Mouse (Mus musculus) ES-Bruce4 (cell line): ENCODE measurements around the gene Olfr824. TPM values are rescaled to one million over a fixed set of nuclear protein-coding genes. Genes with fewer than 3 reads are reported as not detected.
A peak's percentile ranks its signal among the peaks of the same experiment; 100 is the strongest.
"Not testable (repeated sequence)": the region's sequence is repeated elsewhere in the genome, so short reads cannot be mapped to it uniquely, and the experiment has no call there.

ENCODE experiments used
- H3K27ac ChIP-seq: 2 replicates; pipeline ENCODE4 v1.5.1; 2012; ENCODE audit warnings: low read length, inconsistent platforms; ENCODE audit not compliant: insufficient read depth
- H3K27me3 ChIP-seq: 2 replicates; pipeline ENCODE4 v1.6.1; 2012; ENCODE audit warnings: mild to moderate bottlenecking, low read length, inconsistent platforms; ENCODE audit not compliant: control insufficient read depth, poor library complexity, insufficient read depth, severe bottlenecking
- H3K36me3 ChIP-seq: 2 replicates; pipeline ENCODE4 v1.6.1; 2012; ENCODE audit warnings: inconsistent platforms, mild to moderate bottlenecking, low read length, moderate library complexity; ENCODE audit not compliant: control insufficient read depth, poor library complexity, insufficient read depth, severe bottlenecking
- H3K4me1 ChIP-seq: one replicate; pipeline ENCODE4 v1.8.1; 2011; ENCODE audit warnings: low read length; ENCODE audit not compliant: control insufficient read depth, insufficient read depth
- H3K4me3 ChIP-seq: 2 replicates; pipeline ENCODE4 v1.5.1; 2011; ENCODE audit warnings: low read depth, mild to moderate bottlenecking, low read length
- H3K9ac ChIP-seq: 2 replicates; pipeline ENCODE4 v1.6.1; 2012; ENCODE audit warnings: low read depth, mild to moderate bottlenecking, inconsistent platforms; ENCODE audit not compliant: poor library complexity, severe bottlenecking
- H3K9me3 ChIP-seq: replicated peaks from 2 replicates; pipeline ENCODE4 v1.6.1; 2012; ENCODE audit warnings: mild to moderate bottlenecking, low read length, inconsistent platforms; ENCODE audit not compliant: control insufficient read depth, poor library complexity, insufficient read depth, severe bottlenecking
- CTCF ChIP-seq: IDR thresholded peaks from one replicate; pipeline ENCODE4 v1.8.1; 2011; ENCODE audit warnings: low read depth, low read length
- EP300 ChIP-seq: IDR thresholded peaks from 2 replicates; pipeline ENCODE4 v1.6.1; 2011; ENCODE audit warnings: low read depth, low read length; ENCODE audit not compliant: insufficient read depth
- POLR2A ChIP-seq: IDR thresholded peaks from one replicate; pipeline ENCODE4 v1.8.1; 2011; ENCODE audit warnings: low read length; ENCODE audit not compliant: insufficient read depth
- polyA plus RNA-seq: library from polyadenylated mRNA; stranded (reverse); fragments of >200 nt; gene quantifications from 2 replicates; pipeline ENCODE4 v1.2.4, GENCODE M21; 2011; ENCODE audit warnings: low read depth; ENCODE audit not compliant: missing spikeins, insufficient read depth, insufficient read length

Olfr824 gene
- polyA plus RNA-seq, 1 experiment: not detected

DNA sequence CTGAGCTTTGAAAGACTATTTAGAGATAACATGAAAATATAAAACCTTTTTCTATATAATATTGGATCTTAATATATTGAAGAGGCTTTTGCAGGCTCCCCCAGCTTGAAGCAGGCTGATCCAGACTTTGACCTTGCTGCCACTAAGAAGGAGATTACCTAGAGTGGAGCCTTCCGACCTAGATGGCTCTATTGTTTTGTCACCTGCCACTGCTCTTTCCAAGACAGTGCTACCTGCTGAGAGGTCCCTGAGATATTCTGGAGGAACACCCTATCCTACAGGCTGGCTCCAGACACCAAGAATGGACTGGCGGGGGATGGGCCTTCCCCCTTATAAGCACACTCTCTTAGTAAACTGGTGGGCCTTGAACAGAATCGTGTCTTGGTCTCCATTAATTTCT is 13.8 kb downstream of the Olfr824 start:
- 0 out of 2 replicates have a peak, but pooled peaks have one; percentile 48 for TF ChIP-seq EP300
- H3K27me3 ChIP-seq, H3K4me3 ChIP-seq, H3K27ac ChIP-seq, H3K9me3 ChIP-seq, H3K36me3 ChIP-seq, H3K4me1 ChIP-seq, H3K9ac ChIP-seq: not testable (repeated sequence)

DNA sequence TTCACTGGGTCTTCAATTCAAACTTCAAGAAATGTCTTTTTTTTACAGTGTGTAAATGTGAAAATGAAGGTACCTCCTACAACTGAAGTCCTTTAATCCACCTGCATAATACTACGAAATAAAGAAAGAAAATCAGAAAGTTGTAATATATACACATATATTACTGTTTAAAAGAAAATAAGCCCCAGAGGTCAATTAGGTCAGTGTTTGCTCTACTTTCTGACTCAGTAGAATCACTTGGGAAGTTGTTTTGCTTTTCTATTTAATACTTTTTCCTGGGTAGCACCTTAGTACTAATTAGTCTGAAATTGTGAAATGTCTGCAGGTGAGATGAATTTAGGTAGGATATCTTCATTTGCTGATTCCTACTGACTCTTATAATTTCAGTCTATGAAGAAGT is 14.5 kb downstream of the Olfr824 start, which contains the start of gene Olfr823:
Gene Olfr823 (minus strand): TSS at position 101 of the 400 bp plus-strand sequence.
- H3K9ac ChIP-seq, H3K4me3 ChIP-seq, H3K27ac ChIP-seq, H3K9me3 ChIP-seq, H3K36me3 ChIP-seq, H3K27me3 ChIP-seq, H3K4me1 ChIP-seq: not testable (repeated sequence)

DNA sequence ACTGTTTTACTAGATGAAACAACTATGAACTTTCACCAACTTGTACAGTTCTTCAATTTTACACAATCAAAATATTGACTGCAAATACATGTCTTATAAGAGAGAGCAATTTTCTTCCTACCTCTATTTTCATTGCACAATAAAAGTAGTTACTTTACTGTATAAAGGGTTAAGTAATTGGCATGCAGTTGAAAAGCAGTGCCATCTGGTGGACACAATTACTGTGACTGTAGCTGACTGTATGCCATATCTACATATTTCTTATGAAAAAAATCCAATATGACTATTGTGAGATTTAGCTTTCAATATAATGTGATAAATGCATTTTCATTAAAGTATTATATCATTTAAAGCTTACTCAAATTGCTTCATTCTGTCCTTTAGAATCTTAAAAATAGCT is 33.7 kb downstream of the Olfr824 start:
- H3K4me1 ChIP-seq: no peaks in the 10 kb centered on the region
- no peak overlapping the region for H3K4me3 ChIP-seq
- H3K9me3 ChIP-seq: no peaks in the 10 kb centered on the region
- no peak for TF ChIP-seq POLR2A
- no peak for TF ChIP-seq CTCF
- no peak for TF ChIP-seq EP300
- no peak overlapping the region for H3K9ac ChIP-seq
- H3K36me3 ChIP-seq: no peaks in the 10 kb centered on the region
- H3K27ac ChIP-seq: no peak overlapping the region
- H3K27me3 ChIP-seq: no peaks in the 10 kb centered on the region

DNA sequence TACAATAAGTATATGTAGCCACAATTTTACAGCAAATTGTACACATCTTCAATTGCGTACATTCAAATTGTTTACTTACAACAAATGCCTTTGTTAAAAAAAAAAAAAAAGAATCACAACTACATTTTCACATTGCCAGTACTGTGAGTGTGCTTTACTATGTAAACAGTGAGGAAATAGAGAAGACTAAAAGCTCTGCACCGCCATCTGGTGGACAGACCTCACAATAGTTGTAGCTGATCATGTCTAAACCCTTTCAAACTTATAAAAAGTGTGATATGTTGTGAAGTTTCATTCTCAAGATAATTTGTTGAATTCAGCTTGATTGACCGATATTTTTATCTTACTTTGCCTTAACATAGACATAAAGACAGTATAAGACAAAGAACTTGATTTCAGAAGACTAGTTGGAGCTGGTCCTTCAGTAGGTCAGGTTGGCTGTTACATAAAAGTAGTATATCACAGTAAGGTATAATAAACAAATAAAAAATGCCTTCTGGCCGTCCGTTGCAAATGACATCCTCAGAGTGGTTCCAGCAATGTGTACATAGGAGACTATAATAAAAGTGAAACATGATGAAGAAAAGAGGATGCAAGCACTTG is 36.9 kb downstream of the Olfr824 start:
- H3K36me3 ChIP-seq: no peaks in the 10 kb centered on the region
- no peaks in the 10 kb centered on the region for H3K9me3 ChIP-seq
- H3K27me3 ChIP-seq: no peaks in the 10 kb centered on the region; the same call in 1 of the 2 replicates
- TF ChIP-seq EP300 (no peak), POLR2A (no peak), CTCF (peak; percentile 30)
- no peak overlapping the region for H3K27ac ChIP-seq
- no peak overlapping the region for H3K9ac ChIP-seq
- no peak overlapping the region for H3K4me3 ChIP-seq
- H3K4me1 ChIP-seq: no peaks in the 10 kb centered on the region

Other genes with a start within 250 kb of the Olfr824 start
- gene Olfr815, start 224.1 kb downstream of the Olfr824 start, polyA plus RNA-seq: not detected in 2 replicates
- gene Olfr816, start 214.4 kb downstream of the Olfr824 start, polyA plus RNA-seq: not detected in 2 replicates
- gene Olfr818, start 180.9 kb downstream of the Olfr824 start, polyA plus RNA-seq: not detected in 2 replicates
- not detected in 2 replicates for gene Olfr819, start 162.7 kb downstream of the Olfr824 start, polyA plus RNA-seq
- gene Olfr247, start 153.9 kb downstream of the Olfr824 start, polyA plus RNA-seq: not detected in 2 replicates
- gene Gm10310, start 144.9 kb downstream of the Olfr824 start, polyA plus RNA-seq: not detected in 2 replicates
- gene Olfr820, start 117.4 kb downstream of the Olfr824 start, polyA plus RNA-seq: not detected in 2 replicates
- not detected in 2 replicates for gene Olfr821, start 99.7 kb downstream of the Olfr824 start, polyA plus RNA-seq
- not detected in 2 replicates for gene Olfr822, start 58.8 kb downstream of the Olfr824 start, polyA plus RNA-seq
- gene Olfr823, start 14.6 kb downstream of the Olfr824 start, polyA plus RNA-seq: not detected in 2 replicates
- gene Olfr825, start 36.8 kb upstream of the Olfr824 start, polyA plus RNA-seq: not detected in 2 replicates
- not detected in 2 replicates for gene Olfr826, start 54.2 kb upstream of the Olfr824 start, polyA plus RNA-seq
- not detected in 2 replicates for gene Olfr827, start 84.4 kb upstream of the Olfr824 start, polyA plus RNA-seq
- not detected in 2 replicates for gene Neurod4, start 150.2 kb upstream of the Olfr824 start, polyA plus RNA-seq
- not detected in 2 replicates for gene Tespa1, start 192.9 kb upstream of the Olfr824 start, polyA plus RNA-seq